Mouse (Mus musculus) left cerebral cortex, postnatal 14 days (tissue): ENCODE measurements around the gene Anks1b. TPM values are rescaled to one million over a fixed set of nuclear protein-coding genes. Genes with fewer than 3 reads are reported as not detected.

Source experiments
- DNase-seq, 2 experiments: peaks; one replicate each; pipeline ENCODE4 v3.0.0; 2021 to 2022; ENCODE audit warnings: low spot score in 2 of 2, mixed read lengths in 1 of 2
- intact Hi-C: fragments of 180-260 bp; cut with DNase I; formaldehyde crosslinking; loops from one replicate; pipeline ENCODE4 v1.15.1; 2025
- total RNA-seq, 2 experiments: library from RNA; stranded (reverse); gene quantifications; 2 replicates each; pipeline ENCODE4 v1.2.3; 2021

The Anks1b gene
- total RNA-seq, 2 experiments from 2014 or later, result 452 to 460 TPM

GRCm38 (mm10) chr10:89921965-89922364 is 48.7 kb downstream of the Anks1b start:
- DNase-seq, result no peak
- intact Hi-C loops, result no loop called here

- no peak for DNase-seq
- intact Hi-C loops, result no loop called here
Observed at GRCm38 (mm10) chr10:89942180-89942579, 68.9 kb downstream of the Anks1b start.

GRCm38 (mm10) chr10:89946636-89947349 is 73.5 kb downstream of the Anks1b start:
- DNase-seq, result no peak
- intact Hi-C loops, result no loop called here

GRCm38 (mm10) chr10:89974361-89974760 is 101.1 kb downstream of the Anks1b start:
- DNase-seq, result no peak
- intact Hi-C loops, result no loop called here

- DNase-seq, result no peak
- intact Hi-C loops, result loop anchor here (5.0 kb wide), 1 partner anchor 103 kb away; the partner anchor contains the start of gene Anks1b
Observed at GRCm38 (mm10) chr10:89975431-89975841, 102.1 kb downstream of the Anks1b start.

- intact Hi-C loops, result loop anchor here (5.0 kb wide), 1 partner anchor 104 kb away; the partner anchor contains the start of gene Anks1b
Observed at GRCm38 (mm10) chr10:89976577-89976976, 103.3 kb downstream of the Anks1b start.

GRCm38 (mm10) chr10:89994171-89994570 is 120.9 kb downstream of the Anks1b start:
- DNase-seq, result no peak
- intact Hi-C loops, result no loop called here

More at GRCm38 (mm10) chr10:89976577-89976976, 103.3 kb downstream of the Anks1b start:
- DNase-seq, result no peak

GRCm38 (mm10) chr10:89995621-89996428 is 122.5 kb downstream of the Anks1b start:
- no peak for DNase-seq
- intact Hi-C loops, result no loop called here

- DNase-seq, result no peak
- intact Hi-C loops, result no loop called here
Observed at GRCm38 (mm10) chr10:90003980-90004729, 130.8 kb downstream of the Anks1b start.

GRCm38 (mm10) chr10:90004882-90005281 is 131.6 kb downstream of the Anks1b start:
- intact Hi-C loops, result no loop called here
- no peak for DNase-seq

GRCm38 (mm10) chr10:90033037-90033436 is 159.7 kb downstream of the Anks1b start:
- intact Hi-C loops, result no loop called here
- DNase-seq, result no peak

- intact Hi-C loops, result loop anchor here (5.0 to 10.0 kb wide), 2 partner anchors 171 to 298 kb away; partner anchors contain the start of genes Anks1b and Uhrf1bp1l
- peak in 1 of 2 experiments; percentile 19 for DNase-seq
Observed at GRCm38 (mm10) chr10:90043287-90043686, 170.0 kb downstream of the Anks1b start.

GRCm38 (mm10) chr10:90043773-90044172 is 170.5 kb downstream of the Anks1b start:
- intact Hi-C loops, result loop anchor here (5.0 to 10.0 kb wide), 2 partner anchors 171 to 299 kb away; partner anchors contain the start of genes Anks1b and Uhrf1bp1l
- peak; percentile 46 to 61 for DNase-seq

- intact Hi-C loops, result loop anchor here (5.0 to 10.0 kb wide), 2 partner anchors 172 to 299 kb away; partner anchors contain the start of genes Anks1b and Uhrf1bp1l
- no peak for DNase-seq
Observed at GRCm38 (mm10) chr10:90044229-90044628, 170.9 kb downstream of the Anks1b start.

- intact Hi-C loops, result no loop called here
- no peak for DNase-seq
Observed at GRCm38 (mm10) chr10:90068651-90069050, 195.3 kb downstream of the Anks1b start.

GRCm38 (mm10) chr10:90077930-90078329 is 204.6 kb downstream of the Anks1b start:
- DNase-seq, result no peak
- intact Hi-C loops, result no loop called here

GRCm38 (mm10) chr10:90081151-90081550 is 207.8 kb downstream of the Anks1b start:
- DNase-seq, result no peak
- intact Hi-C loops, result loop anchor here (5.0 to 10.0 kb wide), 2 partner anchors 284 to 611 kb away; no protein-coding TSS in a partner anchor

- peak; percentile 42 to 76 for DNase-seq
Observed at GRCm38 (mm10) chr10:90081630-90082029, 208.3 kb downstream of the Anks1b start.

GRCm38 (mm10) chr10:90093877-90094276 is 220.6 kb downstream of the Anks1b start:
- intact Hi-C loops, result no loop called here

More at GRCm38 (mm10) chr10:90081630-90082029, 208.3 kb downstream of the Anks1b start:
- intact Hi-C loops, result loop anchor here (5.0 to 10.0 kb wide), 2 partner anchors 283 to 611 kb away; no protein-coding TSS in a partner anchor

More at GRCm38 (mm10) chr10:90093877-90094276, 220.6 kb downstream of the Anks1b start:
- DNase-seq, result no peak
